9 mouse cellular contexts compared by ENCODE assay signal in genomic region chr5:64289202-64290060, GRCm38 (mm10).
DNase-seq lines count a peak whose midpoint lies in the region; ATAC-seq and TF ChIP-seq lines count a peak whose summit lies in the region.
"Had no signal": no experiment of that assay in that cellular context is flagged by ENCODE, and none has a peak within 500 bp of the region (broad histone marks: within the 10 kb centered on the region; RNA-seq: fewer than 3 reads in every experiment).

No protein-coding gene starts in this region.

- no peak for TF ChIP-seq POLR2A in testis, adult 2 months (IDR thresholded peaks at IDR 0.05; ENCODE audit: control insufficient read depth, low read depth, low read length)

- H3K9me3 ChIP-seq in forebrain, embryonic 13.5 days (replicated peaks): no peaks in the 10 kb centered on the region
- no peaks in the 10 kb centered on the region for H3K9me3 ChIP-seq in liver, embryonic 16.5 days (replicated peaks; ENCODE audit: control insufficient read depth, low read length)
- no peaks in the 10 kb centered on the region for H3K9me3 ChIP-seq in neural tube, embryonic 14.5 days (ENCODE audit: control insufficient read depth, low read length)
- H3K9me3 ChIP-seq: megakaryocyte, embryonic 14.5 days had no signal

- no peak overlapping the region for H3K9ac ChIP-seq in forebrain, embryonic 13.5 days
- no peak overlapping the region for H3K9ac ChIP-seq in liver, embryonic 16.5 days (ENCODE audit: low read depth, low read length)
- H3K9ac ChIP-seq in neural tube, embryonic 14.5 days (replicated peaks; ENCODE audit: low read depth, low read length): no peak overlapping the region

- peak; percentile 72; the same call in 1 of the 2 replicates for TF ChIP-seq CTCF in testis, adult 2 months (IDR thresholded peaks at IDR 0.05; ENCODE audit: control insufficient read depth, insufficient read depth, insufficient replicate concordance, low read depth, low read length)

- peak; percentile 77 for ATAC-seq in forebrain, embryonic 13.5 days
- ATAC-seq in liver, embryonic 16.5 days (ENCODE audit: low read depth): peak; percentile 30; the same call in 1 of the 2 replicates
- ATAC-seq in neural tube, embryonic 14.5 days (ENCODE audit: low read depth): peak; percentile 76; the same call in 1 of the 2 replicates

- no peak overlapping the region for H3K4me2 ChIP-seq in forebrain, embryonic 13.5 days
- H3K4me2 ChIP-seq in liver, embryonic 16.5 days (ENCODE audit: low read depth, low read length): no peak overlapping the region
- H3K4me2 ChIP-seq in neural tube, embryonic 14.5 days (ENCODE audit: low read depth, low read length): no peak overlapping the region

- no peaks in the 10 kb centered on the region for H3K27me3 ChIP-seq in forebrain, embryonic 13.5 days
- no peaks in the 10 kb centered on the region for H3K27me3 ChIP-seq in liver, embryonic 16.5 days (ENCODE audit: control insufficient read depth, insufficient read depth, low read depth, low read length)
- no peaks in the 10 kb centered on the region for H3K27me3 ChIP-seq in neural tube, embryonic 14.5 days (ENCODE audit: control insufficient read depth, insufficient read depth, low read length)
- H3K27me3 ChIP-seq in testis, adult 2 months (ENCODE audit: control insufficient read depth, insufficient read depth, low read length): no peaks in the 10 kb centered on the region
- H3K27me3 ChIP-seq: megakaryocyte, embryonic 14.5 days had no signal

- no peaks in the 10 kb centered on the region for H3K4me1 ChIP-seq in forebrain, embryonic 13.5 days
- no peaks in the 10 kb centered on the region; the same call in 1 of the 2 replicates for H3K4me1 ChIP-seq in liver, embryonic 16.5 days (ENCODE audit: control insufficient read depth, low read depth, low read length)
- H3K4me1 ChIP-seq in neural tube, embryonic 14.5 days (ENCODE audit: control insufficient read depth, insufficient read depth, low read length): no peaks in the 10 kb centered on the region
- H3K4me1 ChIP-seq in testis, adult 2 months (ENCODE audit: control insufficient read depth, insufficient read depth, low read length): no peaks in the 10 kb centered on the region

- peaks cover 23% of the 10 kb centered on the region for H3K36me3 ChIP-seq in forebrain, embryonic 13.5 days (ENCODE audit: poor library complexity, severe bottlenecking)
- H3K36me3 ChIP-seq in liver, embryonic 16.5 days (ENCODE audit: control insufficient read depth, insufficient read depth): peaks cover 8% of the 10 kb centered on the region
- H3K36me3 ChIP-seq in neural tube, embryonic 14.5 days (ENCODE audit: control insufficient read depth, insufficient read depth, low read length): no peaks in the 10 kb centered on the region
- no peaks in the 10 kb centered on the region; the same call in 1 of the 2 replicates for H3K36me3 ChIP-seq in testis, adult 2 months (ENCODE audit: control insufficient read depth, insufficient read depth, low read length)

- H3K4me3 ChIP-seq in forebrain, embryonic 13.5 days: no peak overlapping the region
- H3K4me3 ChIP-seq in liver, embryonic 16.5 days (ENCODE audit: low read depth, low read length): no peak overlapping the region
- H3K4me3 ChIP-seq in neural tube, embryonic 14.5 days (ENCODE audit: low read depth, low read length): no peak overlapping the region
- H3K4me3 ChIP-seq in testis, adult 2 months (ENCODE audit: control insufficient read depth, low read depth, low read length): no peak overlapping the region
- H3K4me3 ChIP-seq: megakaryocyte, embryonic 14.5 days had no signal

- WGBS in forebrain, embryonic 13.5 days: 62% methylated on average over 5 of the region's 5 CpGs
- 58% methylated on average over 5 of the region's 5 CpGs for WGBS in liver, embryonic 16.5 days (ENCODE audit: insufficient replicate concordance)
- 63% methylated on average over 5 of the region's 5 CpGs for WGBS in neural tube, embryonic 14.5 days

- peak; percentile 64 for DNase-seq in ES-CJ7 (ENCODE audit: low read depth, low spot score)
- DNase-seq in c-Kit-positive CD71-positive TER-119-negative erythroid progenitor cells, embryonic 14.5 days (ENCODE audit: low read depth): peak; percentile 33
- DNase-seq in heart, postnatal 14 days: peak; percentile 88 to 94
- DNase-seq in kidney, postnatal 4 days: peak; percentile 89 to 92

- H3K27ac ChIP-seq in forebrain, embryonic 13.5 days: no peak overlapping the region
- no peak overlapping the region for H3K27ac ChIP-seq in liver, embryonic 16.5 days (ENCODE audit: low read length)
- no peak overlapping the region for H3K27ac ChIP-seq in neural tube, embryonic 14.5 days (ENCODE audit: low read depth, low read length)
- no peak overlapping the region for H3K27ac ChIP-seq in testis, adult 2 months (ENCODE audit: control insufficient read depth, insufficient read depth, low read depth, low read length)

- intact Hi-C loops in heart, postnatal 14 days (cut with DNase I): loop anchor here (1.0 to 10.0 kb wide), 6 partner anchors 93 to 675 kb away; partner anchors contain the start of gene Tlr6

Comparison
In these comparisons a context has a peak if more than half of its experiments do, and no peak if none do; other contexts are left out.
1. DNase-seq: peak in every context shown above with its lines; median percentile 91 in heart, postnatal 14 days; 90 in kidney, postnatal 4 days; 64 in ES-CJ7; 33 in c-Kit-positive CD71-positive TER-119-negative erythroid progenitor cells, embryonic 14.5 days.